Mouse (Mus musculus) limb, embryonic 13.5 days (tissue): ENCODE results near the gene Slc18a3. TPM values are rescaled to one million over a fixed set of nuclear protein-coding genes. Genes with fewer than 3 reads are reported as not detected.

Experiments
- ATAC-seq: fragments of 200-750 bp; cut with Nextera tagmentation; 2 replicates; pipeline ENCODE4 v1.8.0; 2017; ENCODE audit warnings: low read depth, moderate number of reproducible peaks, moderate TSS enrichment; ENCODE audit not compliant: low FRiP score
- H3K27ac ChIP-seq: fragments of 300-500 bp; sonication (generic); 2 replicates; pipeline ENCODE4 v1.5.1; 2015; ENCODE audit warnings: inconsistent platforms, mild to moderate bottlenecking, moderate library complexity
- H3K27me3 ChIP-seq: fragments of 300-500 bp; sonication (generic); 2 replicates; pipeline ENCODE4 v1.6.1; 2015; ENCODE audit warnings: mild to moderate bottlenecking, inconsistent platforms
- H3K36me3 ChIP-seq: fragments of 300-500 bp; sonication (generic); 2 replicates; pipeline ENCODE4 v1.6.1; 2015; ENCODE audit warnings: inconsistent platforms, mild to moderate bottlenecking, moderate library complexity
- H3K4me1 ChIP-seq: fragments of 300-500 bp; sonication (generic); 2 replicates; pipeline ENCODE4 v1.6.1; 2015; ENCODE audit warnings: inconsistent platforms
- H3K4me2 ChIP-seq: fragments of 300-500 bp; sonication (generic); replicated peaks from 2 replicates; pipeline ENCODE4 v1.6.1; 2015; ENCODE audit warnings: inconsistent platforms, mild to moderate bottlenecking, moderate library complexity
- H3K4me3 ChIP-seq: fragments of 300-500 bp; sonication (generic); 2 replicates; pipeline ENCODE4 v1.5.1; 2015; ENCODE audit warnings: moderate library complexity, mild to moderate bottlenecking, inconsistent platforms
- H3K9ac ChIP-seq: fragments of 300-500 bp; sonication (generic); 2 replicates; pipeline ENCODE4 v1.6.1; 2015; ENCODE audit warnings: mild to moderate bottlenecking, inconsistent platforms
- H3K9me3 ChIP-seq: fragments of 300-500 bp; sonication (generic); 2 replicates; pipeline ENCODE4 v1.6.1; 2016; ENCODE audit warnings: inconsistent platforms
- WGBS: fragments of 180-500 bp; shearing (Covaris S2); methylation state at CpG from one replicate; pipeline ENCODE4 v1.1.7; 2015; 5-methylcytosine and 5-hydroxymethylcytosine counted together
- polyA plus RNA-seq: library from polyadenylated mRNA; unstranded; fragments of >200 nt; fragmentation: Nextera tagmentation; extraction: Ambion mirVana; gene quantifications from 2 replicates; pipeline ENCODE4 v1.2.1, GENCODE M21; 2015

The Slc18a3 gene
- polyA plus RNA-seq, 1 experiment from 2014 or later, result 0.09 TPM

DNA sequence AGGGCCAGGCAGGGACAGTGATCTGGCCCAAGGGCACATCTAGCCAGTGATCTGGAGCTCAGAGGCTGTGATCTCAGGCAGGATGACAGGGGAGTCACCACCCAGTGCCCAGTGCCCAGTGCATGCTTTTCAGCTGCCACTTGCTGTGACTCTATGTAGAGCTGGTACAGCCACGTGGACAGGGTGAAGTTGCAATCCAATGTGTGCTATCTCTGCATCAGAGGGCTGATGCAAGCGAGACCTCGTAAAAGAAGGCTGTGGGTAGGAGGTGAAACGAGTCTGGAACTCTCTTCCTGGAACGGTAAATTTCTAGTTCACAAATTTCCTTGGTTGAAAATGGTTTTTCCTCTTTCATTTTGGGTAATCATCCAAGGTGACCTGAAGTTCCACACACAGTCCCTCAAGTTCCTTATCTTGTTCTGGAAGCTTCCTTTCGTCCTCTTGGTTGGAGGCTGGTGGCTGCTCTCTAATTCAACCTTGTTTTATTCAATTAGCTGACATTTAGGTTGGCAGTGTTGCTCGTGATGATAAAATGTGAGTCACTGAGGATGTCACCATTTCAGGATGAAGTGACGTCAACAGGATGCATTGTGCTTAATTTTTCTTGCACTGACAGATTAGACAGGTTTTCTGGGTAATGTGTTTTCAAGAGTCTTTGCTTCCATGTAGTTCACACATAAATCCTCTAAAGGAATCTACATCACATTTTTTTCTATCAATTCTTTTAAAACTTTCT, 31.6 kb upstream of the Slc18a3 start:
- no peak overlapping the region for H3K4me3 ChIP-seq
- H3K9ac ChIP-seq, result no peak overlapping the region
- H3K4me1 ChIP-seq, result peaks cover 5% of the 10 kb centered on the region; the same call in 1 of the 2 replicates
- no peak for ATAC-seq
- H3K27ac ChIP-seq, result no peak overlapping the region
- no peaks in the 10 kb centered on the region for H3K36me3 ChIP-seq
- no peaks in the 10 kb centered on the region for H3K9me3 ChIP-seq
- H3K4me2 ChIP-seq, result no peak overlapping the region
- WGBS, result 62% methylated on average over 8 of the region's 8 CpGs
- H3K27me3 ChIP-seq, result peaks cover 27% of the 10 kb centered on the region

DNA sequence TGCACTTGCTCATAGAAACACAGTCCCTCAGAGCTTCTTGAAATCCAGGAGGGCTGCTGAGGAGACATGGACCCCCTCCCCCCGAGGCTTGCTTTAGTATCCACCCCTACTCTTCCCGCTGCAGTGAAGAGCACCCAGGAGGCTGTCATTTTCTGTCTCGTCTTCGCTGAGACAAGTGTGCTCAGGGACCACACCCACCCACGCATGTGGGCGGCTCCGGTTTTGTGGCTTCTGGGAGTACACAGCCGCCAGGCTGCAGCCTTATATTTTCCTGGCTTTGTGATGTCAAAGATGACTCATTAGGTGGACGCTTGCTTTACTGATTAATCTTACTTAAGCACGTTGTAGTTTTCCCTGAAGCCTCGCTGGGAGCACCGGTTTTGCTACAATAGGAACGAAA, 27.9 kb upstream of the Slc18a3 start:
- 22% methylated on average over 13 of the region's 13 CpGs for WGBS
- Histone ChIP-seq H3K4me3 (no peak overlapping the region), H3K27ac (no peak overlapping the region), H3K4me2 (0 out of 2 replicates have a peak overlapping the region, but pooled peaks have one; percentile 34), H3K36me3 (no peaks in the 10 kb centered on the region), H3K27me3 (peaks cover 29% of the 10 kb centered on the region), H3K9me3 (no peaks in the 10 kb centered on the region), H3K9ac (no peak overlapping the region), H3K4me1 (peaks cover 5% of the 10 kb centered on the region; the same call in 1 of the 2 replicates)
- no peak for ATAC-seq

GRCm38 (mm10) chr14:32482061-32482460, 17.4 kb upstream of the Slc18a3 start:
- Histone ChIP-seq H3K4me2 (no peak overlapping the region), H3K9ac (no peak overlapping the region), H3K4me3 (no peak overlapping the region), H3K27me3 (peaks cover 3% of the 10 kb centered on the region; the same call in 1 of the 2 replicates), H3K27ac (no peak overlapping the region), H3K9me3 (no peaks in the 10 kb centered on the region), H3K36me3 (no peaks in the 10 kb centered on the region), H3K4me1 (no peaks in the 10 kb centered on the region)
- no peak for ATAC-seq
- 9% methylated on average over 3 of the region's 3 CpGs for WGBS

DNA sequence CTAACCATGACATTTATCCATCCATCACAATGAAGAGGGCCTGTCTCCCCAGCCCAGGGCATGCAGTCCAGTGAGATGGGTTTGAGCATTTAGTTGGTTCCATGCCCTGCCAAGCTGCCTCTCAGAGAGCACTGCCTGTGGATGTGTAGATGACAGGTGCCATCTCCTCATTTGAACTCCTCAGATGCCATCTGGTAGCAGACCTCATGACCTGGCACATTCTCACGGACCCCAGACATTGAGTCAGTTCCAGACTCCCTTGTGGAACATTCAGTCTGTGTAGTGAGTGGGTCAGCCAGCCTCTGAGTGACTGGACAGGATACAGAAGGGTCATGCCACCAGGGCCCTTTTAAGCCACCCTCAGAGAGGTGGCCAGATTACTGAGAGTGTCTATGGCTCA, 12.9 kb upstream of the Slc18a3 start:
- no peak overlapping the region for H3K27ac ChIP-seq
- WGBS, result 66% methylated on average over 1 of the region's 1 CpGs
- H3K27me3 ChIP-seq, result 0 out of 2 replicates have a peak, but pooled peaks cover 3% of the 10 kb centered on the region
- no peak overlapping the region for H3K9ac ChIP-seq
- H3K9me3 ChIP-seq, result no peaks in the 10 kb centered on the region
- no peak for ATAC-seq
- H3K36me3 ChIP-seq, result no peaks in the 10 kb centered on the region
- H3K4me1 ChIP-seq, result no peaks in the 10 kb centered on the region
- no peak overlapping the region for H3K4me2 ChIP-seq
- no peak overlapping the region for H3K4me3 ChIP-seq

- no peak overlapping the region for H3K9ac ChIP-seq
- H3K4me1 ChIP-seq, result no peaks in the 10 kb centered on the region
- H3K36me3 ChIP-seq, result no peaks in the 10 kb centered on the region
- 69% methylated on average over 6 of the region's 6 CpGs for WGBS
- no peaks in the 10 kb centered on the region for H3K9me3 ChIP-seq
- ATAC-seq, result no peak
- peaks cover 3% of the 10 kb centered on the region; the same call in 1 of the 2 replicates for H3K27me3 ChIP-seq
- no peak overlapping the region for H3K27ac ChIP-seq
- no peak overlapping the region for H3K4me2 ChIP-seq
- no peak overlapping the region for H3K4me3 ChIP-seq
Measured at GRCm38 (mm10) chr14:32476559-32476958, 11.9 kb upstream of the Slc18a3 start.

DNA sequence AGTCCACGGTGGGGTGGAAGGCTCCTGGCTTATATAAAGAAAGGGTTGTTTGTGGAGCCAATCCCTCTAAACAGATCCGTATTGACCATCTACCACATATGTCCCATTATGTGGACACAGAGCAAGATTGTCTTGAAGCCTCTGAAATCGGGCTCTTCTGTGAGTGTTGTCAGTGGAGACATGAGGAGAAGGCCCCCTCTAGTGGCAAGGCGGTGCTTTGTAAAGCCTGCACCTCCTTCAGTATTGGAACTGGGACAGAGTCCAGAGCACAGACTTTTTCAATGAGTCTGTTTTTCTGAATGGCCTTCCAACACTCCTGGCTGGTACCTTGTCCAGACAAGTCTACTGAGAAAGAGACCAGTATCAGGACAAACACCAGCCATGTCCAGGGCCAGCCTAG, 8.3 kb upstream of the Slc18a3 start:
- Histone ChIP-seq H3K4me2 (no peak overlapping the region), H3K9me3 (no peaks in the 10 kb centered on the region), H3K27ac (no peak overlapping the region), H3K9ac (no peak overlapping the region), H3K4me3 (no peak overlapping the region), H3K4me1 (no peaks in the 10 kb centered on the region), H3K36me3 (no peaks in the 10 kb centered on the region), H3K27me3 (peaks cover 16% of the 10 kb centered on the region)
- no peak for ATAC-seq
- 15% methylated on average over 4 of the region's 4 CpGs for WGBS

- H3K9ac ChIP-seq, result no peak overlapping the region
- 2% methylated on average over 5 of the region's 5 CpGs for WGBS
Measured at GRCm38 (mm10) chr14:32467606-32468005, 3.0 kb upstream of the Slc18a3 start.

DNA sequence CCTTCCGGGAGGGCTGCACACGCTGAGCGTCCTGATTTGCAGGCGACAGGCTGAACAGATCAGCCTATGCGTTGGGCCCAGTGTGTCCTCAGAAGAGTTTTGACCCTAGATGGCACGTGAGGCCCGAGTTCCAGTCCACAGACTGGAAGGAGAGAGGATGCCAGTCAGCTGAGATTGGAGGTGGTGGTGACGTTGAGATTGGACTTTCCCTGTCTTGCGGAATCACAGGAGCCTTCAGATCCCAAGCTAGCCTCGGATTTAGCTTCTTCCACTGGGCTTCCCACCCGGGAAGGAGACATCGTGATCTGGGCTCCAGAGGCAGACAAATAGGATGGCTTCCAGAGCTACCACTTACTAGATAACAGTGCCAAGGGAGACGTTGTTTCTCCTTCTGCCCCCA, 1.2 kb upstream of the Slc18a3 start, which contains the start of gene Chat:
TSS of gene Chat (minus strand) at position 101 of the 400 bp plus-strand sequence.
- WGBS, result 13% methylated on average over 13 of the region's 13 CpGs
- no peaks in the 10 kb centered on the region for H3K36me3 ChIP-seq
- no peak within 1 kb of the TSS for H3K9ac ChIP-seq
- no peak within 1 kb of the TSS for H3K27ac ChIP-seq
- H3K27me3 ChIP-seq, result peaks cover 81% of the 10 kb centered on the region
- H3K4me2 ChIP-seq, result peak within 1 kb of the TSS; percentile 74
- H3K9me3 ChIP-seq, result no peaks in the 10 kb centered on the region
- peaks cover 27% of the 10 kb centered on the region for H3K4me1 ChIP-seq
- ATAC-seq, result no peak
- peak within 1 kb of the TSS; percentile 44 for H3K4me3 ChIP-seq

More at GRCm38 (mm10) chr14:32467606-32468005, 3.0 kb upstream of the Slc18a3 start:
- Histone ChIP-seq H3K27ac (no peak overlapping the region), H3K36me3 (no peaks in the 10 kb centered on the region), H3K9me3 (no peaks in the 10 kb centered on the region), H3K4me2 (no peak overlapping the region), H3K4me3 (no peak overlapping the region), H3K27me3 (peaks cover 64% of the 10 kb centered on the region), H3K4me1 (peaks cover 27% of the 10 kb centered on the region)
- no peak for ATAC-seq

DNA sequence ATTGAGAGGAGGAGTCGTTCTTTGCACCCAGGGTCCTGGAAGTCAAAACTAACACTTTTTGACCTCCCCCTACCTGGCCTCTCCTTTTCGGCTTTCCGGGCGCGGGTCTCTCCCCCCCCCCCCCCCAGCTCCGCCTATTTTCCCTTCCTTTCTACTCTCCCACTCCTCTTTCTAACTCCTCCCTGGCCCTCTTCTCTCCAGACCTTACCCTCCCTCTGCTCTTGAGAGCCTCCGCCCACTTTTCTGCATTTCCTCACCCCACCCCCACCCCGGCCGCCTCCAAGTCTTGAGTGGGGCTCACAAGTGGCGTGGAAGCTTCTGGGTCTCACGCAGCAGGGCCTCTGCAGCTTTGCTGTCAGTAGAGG, 838 bp upstream of the Slc18a3 start:
- no peak for ATAC-seq
- Histone ChIP-seq H3K9ac (no peak overlapping the region), H3K27me3 (peaks cover 85% of the 10 kb centered on the region), H3K4me1 (peaks cover 29% of the 10 kb centered on the region), H3K4me2 (peak overlapping the region; percentile 74), H3K9me3 (no peaks in the 10 kb centered on the region), H3K4me3 (peak overlapping the region; percentile 44), H3K27ac (no peak overlapping the region), H3K36me3 (no peaks in the 10 kb centered on the region)
- WGBS, result 3% methylated on average over 8 of the region's 11 CpGs

GRCm38 (mm10) chr14:32463211-32464040, 1.2 kb downstream of the Slc18a3 start:
- peaks cover 97% of the 10 kb centered on the region for H3K27me3 ChIP-seq
- peaks cover 29% of the 10 kb centered on the region for H3K4me1 ChIP-seq
- H3K4me2 ChIP-seq, result peak overlapping the region; percentile 74
- H3K9ac ChIP-seq, result no peak overlapping the region
- no peak overlapping the region for H3K27ac ChIP-seq
- peak overlapping the region; percentile 44 for H3K4me3 ChIP-seq
- no peaks in the 10 kb centered on the region for H3K36me3 ChIP-seq
- H3K9me3 ChIP-seq, result no peaks in the 10 kb centered on the region
- WGBS, result 4% methylated on average over 74 of the region's 74 CpGs
- no peak for ATAC-seq

DNA sequence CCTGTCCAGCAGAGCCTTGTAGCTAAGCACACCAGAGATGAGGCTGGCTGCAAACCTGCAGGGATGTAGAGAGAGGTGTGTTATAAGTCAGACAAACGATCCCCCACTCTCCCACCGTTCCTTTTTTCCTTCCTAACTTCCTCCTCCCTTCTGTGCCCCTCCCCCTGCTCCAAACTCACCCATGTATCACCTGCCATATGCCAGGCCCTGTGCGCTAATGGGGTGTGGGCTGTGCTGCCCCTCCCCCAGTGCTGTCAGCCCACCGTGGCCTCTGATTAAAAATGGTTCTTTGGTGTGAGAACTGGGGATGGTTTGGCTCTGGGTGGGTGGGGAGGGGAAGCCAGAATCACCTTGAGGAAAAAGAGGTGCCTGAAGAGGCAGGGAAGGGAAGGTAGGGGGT, 12.1 kb downstream of the Slc18a3 start:
- Histone ChIP-seq H3K27ac (no peak overlapping the region), H3K4me3 (no peak overlapping the region), H3K36me3 (no peaks in the 10 kb centered on the region), H3K27me3 (peaks cover 55% of the 10 kb centered on the region), H3K4me1 (no peaks in the 10 kb centered on the region), H3K9ac (no peak overlapping the region), H3K9me3 (no peaks in the 10 kb centered on the region), H3K4me2 (no peak overlapping the region)
- ATAC-seq, result no peak
- 6% methylated on average over 4 of the region's 4 CpGs for WGBS

DNA sequence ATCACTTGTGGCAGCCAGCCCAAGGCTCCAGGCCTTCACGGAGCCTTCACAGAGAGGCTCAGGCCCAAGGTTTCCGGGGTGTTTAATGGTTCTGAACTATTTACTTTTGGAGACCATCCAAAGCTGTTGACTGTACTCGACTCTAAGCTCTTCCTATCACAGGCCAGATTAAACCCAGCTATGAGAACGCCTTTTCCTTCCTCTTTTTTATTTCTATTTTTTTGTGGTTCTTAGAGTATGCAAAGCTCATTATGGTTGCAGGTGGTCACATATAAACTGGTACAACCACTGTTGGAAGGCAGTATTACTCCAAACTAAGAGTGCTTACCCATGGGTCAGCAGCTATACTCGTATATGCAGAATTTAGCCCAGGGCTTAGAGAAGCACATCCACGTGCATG, 17.7 kb downstream of the Slc18a3 start:
- H3K9me3 ChIP-seq, result no peaks in the 10 kb centered on the region
- no peak overlapping the region for H3K9ac ChIP-seq
- 75% methylated on average over 6 of the region's 6 CpGs for WGBS
- ATAC-seq, result no peak
- no peak overlapping the region for H3K4me2 ChIP-seq
- H3K27me3 ChIP-seq, result peaks cover 9% of the 10 kb centered on the region; the same call in 1 of the 2 replicates
- no peak overlapping the region for H3K4me3 ChIP-seq
- H3K27ac ChIP-seq, result no peak overlapping the region
- H3K4me1 ChIP-seq, result no peaks in the 10 kb centered on the region
- H3K36me3 ChIP-seq, result no peaks in the 10 kb centered on the region
